Comparison of ENCODE assay signal across 16 mouse cellular contexts in genomic region chr9:57247201-57247671, GRCm38 (mm10). TPM values are rescaled to one million over a fixed set of nuclear protein-coding genes. Genes with fewer than 3 reads are reported as not detected.
A peak's percentile ranks its signal among the peaks of the same experiment; 100 is the strongest.
DNase-seq lines count a peak whose midpoint lies in the region; TF ChIP-seq lines count a peak whose summit lies in the region.
"Had no signal": no experiment of that assay in that cellular context is flagged by ENCODE, and none has a peak within 500 bp of the region (broad histone marks: within the 10 kb centered on the region; RNA-seq: fewer than 3 reads in every experiment).

No protein-coding gene starts in this region.

- H3K36me3 ChIP-seq in thymus, adult 2 months (ENCODE audit: control insufficient read depth, insufficient read depth, low read length), result peaks cover 6% of the 10 kb centered on the region

- H3K27me3 ChIP-seq in thymus, adult 2 months (ENCODE audit: control insufficient read depth, insufficient read depth, low read length), result no peaks in the 10 kb centered on the region
- H3K27me3 ChIP-seq: limb, embryonic 13.5 days had no signal

- peak; percentile 25 to 32 for DNase-seq in adrenal gland, postnatal 36 days
- no peak for DNase-seq in adrenal gland, postnatal 25 days
- peak; percentile 53 for DNase-seq in testis, postnatal 10 days (ENCODE audit: low spot score)
- DNase-seq in testis, postnatal 14 days (ENCODE audit: low spot score), result no peak
- peak; percentile 72 to 83 for DNase-seq in kidney, postnatal 25 days
- DNase-seq in thymus, adult 2 months, result no peak
- DNase-seq in thymus, postnatal 0 days (ENCODE audit: low spot score), result no peak
- no peak for DNase-seq in layer of hippocampus, adult 9-10 months (ENCODE audit: low spot score)
- DNase-seq: gastrocnemius, postnatal 10 days; layer of hippocampus, postnatal 36 days; retina, postnatal 1 day had no signal

- no peak overlapping the region for H3K4me3 ChIP-seq in thymus, adult 2 months (ENCODE audit: control insufficient read depth, insufficient read depth, low read length)
- H3K4me3 ChIP-seq: forebrain, embryonic 10.5 days; limb, embryonic 13.5 days had no signal

- H3K27ac ChIP-seq in thymus, adult 2 months (ENCODE audit: control insufficient read depth, insufficient read depth, low read length), result no peak overlapping the region
- H3K27ac ChIP-seq: forebrain, embryonic 10.5 days; limb, embryonic 13.5 days had no signal

- no peaks in the 10 kb centered on the region for H3K4me1 ChIP-seq in thymus, adult 2 months (replicated peaks; ENCODE audit: control insufficient read depth, insufficient read depth, low read length)
- H3K4me1 ChIP-seq: limb, embryonic 13.5 days had no signal

- WGBS in thymus, adult 2 months, result 55% methylated on average over 8 of the region's 8 CpGs

- no peak for TF ChIP-seq POLR2A in thymus, adult 2 months (IDR thresholded peaks at IDR 0.05; ENCODE audit: control insufficient read depth, extremely low read depth, insufficient read depth, low read length, poor library complexity)

- TF ChIP-seq CTCF in thymus, adult 2 months (IDR thresholded peaks at IDR 0.05; ENCODE audit: borderline replicate concordance, control insufficient read depth, extremely low read depth, insufficient read depth, low read length, poor library complexity), result no peak

RNA-seq across cellular contexts. Expression of gene Trcg1, which starts 10.9 kb away (rescaled TPM):
- not detected for total RNA-seq in adrenal gland, postnatal 36 days (2021)
- total RNA-seq in adrenal gland, postnatal 25 days (2021), result not detected in 2 replicates
- polyA plus RNA-seq in thymus, adult 2 months (2012; rRNA removed), result 0.03 and 0.06 TPM in 2 replicates
- 0.04 TPM in 1 of 2 replicates, not detected in the other for polyA plus RNA-seq in thymus, postnatal 0 days (2015; fragmentation: Nextera tagmentation; extraction: Ambion mirVana)
- total RNA-seq: gastrocnemius, postnatal 10 days; layer of hippocampus, postnatal 36 days had no signal
- polyA plus RNA-seq: heart, embryonic 14.5 days; limb, embryonic 13.5 days; midbrain, embryonic 11.5 days; neural tube, embryonic 11.5 days had no signal

RNA-seq across cellular contexts. Expression of gene 1700017B05Rik, which starts 15.2 kb away (rescaled TPM):
- 10 to 100 TPM; 50.2 to 89.6 TPM for total RNA-seq in adrenal gland, postnatal 36 days (2021)
- total RNA-seq in adrenal gland, postnatal 25 days (2021), result 40.7 and 45.1 TPM in 2 replicates
- polyA plus RNA-seq in thymus, adult 2 months (2012; rRNA removed), result 43.5 and 54.4 TPM in 2 replicates
- 29.3 and 30.0 TPM in 2 replicates for polyA plus RNA-seq in thymus, postnatal 0 days (2015; fragmentation: Nextera tagmentation; extraction: Ambion mirVana)

Comparison
In these comparisons a context has a peak if more than half of its experiments do, and no peak if none do; other contexts are left out.
1. DNase-seq: peak in adrenal gland, postnatal 36 days (2 of 2), testis, postnatal 10 days (single experiment) and kidney, postnatal 25 days (2 of 2); none in adrenal gland, postnatal 25 days (single experiment), testis, postnatal 14 days (single experiment), thymus, adult 2 months (single experiment), thymus, postnatal 0 days (single experiment) and layer of hippocampus, adult 9-10 months (single experiment).